In the genomic region with DNA sequence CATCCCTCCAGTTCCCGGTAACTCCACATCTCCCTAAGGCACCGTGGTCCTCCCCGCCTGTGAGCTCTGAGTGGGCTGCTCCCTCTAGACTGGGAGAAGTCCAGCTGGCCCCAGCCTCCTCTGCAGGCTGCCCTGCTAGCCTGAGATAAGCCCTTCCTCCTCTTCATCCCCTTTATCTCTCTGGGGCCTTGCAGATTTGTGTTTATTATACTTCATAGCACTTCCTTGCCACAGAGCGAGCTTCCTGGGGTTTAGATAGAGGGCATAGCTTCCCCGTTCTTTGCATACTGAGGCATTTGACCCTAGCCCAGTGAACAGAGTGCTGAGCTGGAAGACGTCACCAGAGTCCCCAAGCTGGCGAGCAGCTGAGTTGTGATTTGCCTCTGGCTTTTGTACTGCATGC, we compare ENCODE assay signal across 9 mouse cellular contexts. TPM values are rescaled to one million over a fixed set of nuclear protein-coding genes. Genes with fewer than 3 reads are reported as not detected.
A peak's percentile ranks its signal among the peaks of the same experiment; 100 is the strongest.
DNase-seq lines count a peak whose midpoint lies in the region; ATAC-seq and TF ChIP-seq lines count a peak whose summit lies in the region.
"Had no signal": no experiment of that assay in that cellular context is flagged by ENCODE, and none has a peak within 500 bp of the region (broad histone marks: within the 10 kb centered on the region; RNA-seq: fewer than 3 reads in every experiment).

No protein-coding gene starts in this region.

- no peaks in the 10 kb centered on the region for H3K9me3 ChIP-seq in midbrain, embryonic 10.5 days (replicated peaks)
- H3K9me3 ChIP-seq in midbrain, embryonic 16.5 days (replicated peaks; ENCODE audit: control insufficient read depth, low read length, poor library complexity, severe bottlenecking), result no peaks in the 10 kb centered on the region
- no peaks in the 10 kb centered on the region for H3K9me3 ChIP-seq in heart, embryonic 12.5 days (replicated peaks)
- no peaks in the 10 kb centered on the region for H3K9me3 ChIP-seq in liver, embryonic 14.5 days (ENCODE audit: control insufficient read depth, low read length)
- H3K9me3 ChIP-seq in stomach, embryonic 16.5 days (replicated peaks; ENCODE audit: control insufficient read depth, low read length), result no peaks in the 10 kb centered on the region
- no peaks in the 10 kb centered on the region for H3K9me3 ChIP-seq in forebrain, embryonic 15.5 days
- H3K9me3 ChIP-seq: limb, embryonic 15.5 days had no signal

- H3K4me2 ChIP-seq in midbrain, embryonic 16.5 days (ENCODE audit: low read length), result no peak overlapping the region
- H3K4me2 ChIP-seq in heart, embryonic 12.5 days, result peak overlapping the region; percentile 34
- H3K4me2 ChIP-seq in liver, embryonic 14.5 days (ENCODE audit: low read depth), result no peak overlapping the region
- no peak overlapping the region for H3K4me2 ChIP-seq in stomach, embryonic 16.5 days (ENCODE audit: low read depth, low read length)
- no peak overlapping the region for H3K4me2 ChIP-seq in forebrain, embryonic 15.5 days (replicated peaks)
- H3K4me2 ChIP-seq: limb, embryonic 15.5 days had no signal

- WGBS in midbrain, embryonic 10.5 days, result 46% methylated on average over 7 of the region's 7 CpGs
- 32% methylated on average over 7 of the region's 7 CpGs for WGBS in midbrain, embryonic 16.5 days
- 3% methylated on average over 7 of the region's 7 CpGs for WGBS in heart, embryonic 12.5 days
- WGBS in liver, embryonic 14.5 days (ENCODE audit: insufficient replicate concordance), result 12% methylated on average over 7 of the region's 7 CpGs
- 33% methylated on average over 7 of the region's 7 CpGs for WGBS in stomach, embryonic 16.5 days
- 58% methylated on average over 7 of the region's 7 CpGs for WGBS in forebrain, embryonic 15.5 days

- peaks cover 14% of the 10 kb centered on the region for H3K36me3 ChIP-seq in midbrain, embryonic 10.5 days
- no peaks in the 10 kb centered on the region for H3K36me3 ChIP-seq in midbrain, embryonic 16.5 days (ENCODE audit: control insufficient read depth, insufficient read depth, low read length)
- H3K36me3 ChIP-seq in heart, embryonic 12.5 days, result peaks cover 2% of the 10 kb centered on the region; the same call in 1 of the 2 replicates
- H3K36me3 ChIP-seq in liver, embryonic 14.5 days (replicated peaks; ENCODE audit: control insufficient read depth, insufficient read depth, low read depth), result no peaks in the 10 kb centered on the region
- no peaks in the 10 kb centered on the region for H3K36me3 ChIP-seq in stomach, embryonic 16.5 days (ENCODE audit: control insufficient read depth, insufficient read depth, low read length)
- H3K36me3 ChIP-seq in forebrain, embryonic 15.5 days, result no peaks in the 10 kb centered on the region
- H3K36me3 ChIP-seq: limb, embryonic 15.5 days had no signal

- TF ChIP-seq EP300 in liver, embryonic 14.5 days (IDR thresholded peaks at IDR 0.05; ENCODE audit: low read depth), result peak; percentile 46; the same call in 1 of the 2 replicates

- H3K27me3 ChIP-seq in midbrain, embryonic 10.5 days (ENCODE audit: low read depth, poor library complexity, severe bottlenecking), result no peaks in the 10 kb centered on the region
- H3K27me3 ChIP-seq in midbrain, embryonic 16.5 days (ENCODE audit: control insufficient read depth, insufficient read depth, low read depth, low read length), result no peaks in the 10 kb centered on the region
- no peaks in the 10 kb centered on the region for H3K27me3 ChIP-seq in heart, embryonic 12.5 days (replicated peaks)
- H3K27me3 ChIP-seq in liver, embryonic 14.5 days (ENCODE audit: control insufficient read depth, insufficient read depth, low read length), result no peaks in the 10 kb centered on the region; the same call in 1 of the 2 replicates
- no peaks in the 10 kb centered on the region for H3K27me3 ChIP-seq in stomach, embryonic 16.5 days (ENCODE audit: control insufficient read depth, insufficient read depth, low read length)
- H3K27me3 ChIP-seq in forebrain, embryonic 15.5 days, result no peaks in the 10 kb centered on the region
- H3K27me3 ChIP-seq: limb, embryonic 15.5 days had no signal

- DNase-seq in midbrain, embryonic 10.5 days (ENCODE audit: low spot score), result no peak
- peak in 1 of 3 experiments; percentile 28 for DNase-seq in liver, embryonic 14.5 days (ENCODE audit: low read depth in 3 of 3, low spot score in 3 of 3)
- DNase-seq in cerebellum, adult 8-10 months, result no peak
- DNase-seq in left cerebral cortex, adult 11 months (ENCODE audit: low spot score), result no peak

- no peak overlapping the region for H3K9ac ChIP-seq in midbrain, embryonic 16.5 days (ENCODE audit: low read depth, low read length)
- no peak overlapping the region for H3K9ac ChIP-seq in heart, embryonic 12.5 days
- no peak overlapping the region for H3K9ac ChIP-seq in liver, embryonic 14.5 days (replicated peaks)
- no peak overlapping the region; the same call in 1 of the 2 replicates for H3K9ac ChIP-seq in stomach, embryonic 16.5 days (ENCODE audit: low read length)
- no peak overlapping the region for H3K9ac ChIP-seq in forebrain, embryonic 15.5 days (replicated peaks)
- H3K9ac ChIP-seq: limb, embryonic 15.5 days had no signal

- ATAC-seq in midbrain, embryonic 16.5 days, result no peak
- peak; percentile 82 for ATAC-seq in heart, embryonic 12.5 days (ENCODE audit: insufficient number of reproducible peaks, low FRiP score)
- ATAC-seq in liver, embryonic 14.5 days (ENCODE audit: insufficient read depth), result peak; percentile 79
- peak; percentile 19; the same call in 1 of the 2 replicates for ATAC-seq in stomach, embryonic 16.5 days (ENCODE audit: insufficient read depth, low FRiP score)
- ATAC-seq in forebrain, embryonic 15.5 days (replicated peaks), result no peak

- H3K4me3 ChIP-seq in midbrain, embryonic 10.5 days, result no peak overlapping the region
- no peak overlapping the region for H3K4me3 ChIP-seq in midbrain, embryonic 16.5 days (ENCODE audit: low read depth, low read length)
- H3K4me3 ChIP-seq in heart, embryonic 12.5 days, result no peak overlapping the region
- H3K4me3 ChIP-seq in liver, embryonic 14.5 days (ENCODE audit: insufficient read depth in 1 of 2, low read depth in 2 of 2, low read length in 2 of 2), result no peak overlapping the region
- H3K4me3 ChIP-seq in stomach, embryonic 16.5 days (replicated peaks; ENCODE audit: low read length), result no peak overlapping the region
- H3K4me3 ChIP-seq in forebrain, embryonic 15.5 days, result no peak overlapping the region
- H3K4me3 ChIP-seq: limb, embryonic 15.5 days had no signal

- peak overlapping the region; percentile 61; the same call in 1 of the 2 replicates for H3K27ac ChIP-seq in midbrain, embryonic 10.5 days (replicated peaks)
- no peak overlapping the region for H3K27ac ChIP-seq in midbrain, embryonic 16.5 days (ENCODE audit: low read length)
- H3K27ac ChIP-seq in heart, embryonic 12.5 days (ENCODE audit: poor library complexity, severe bottlenecking), result peak overlapping the region; percentile 76
- no peak overlapping the region for H3K27ac ChIP-seq in liver, embryonic 14.5 days
- peak overlapping the region; percentile 28 for H3K27ac ChIP-seq in stomach, embryonic 16.5 days (ENCODE audit: low read length)
- H3K27ac ChIP-seq in forebrain, embryonic 15.5 days (replicated peaks), result no peak overlapping the region
- H3K27ac ChIP-seq: limb, embryonic 15.5 days had no signal

- H3K4me1 ChIP-seq in midbrain, embryonic 10.5 days, result peaks cover 20% of the 10 kb centered on the region
- H3K4me1 ChIP-seq in midbrain, embryonic 16.5 days (ENCODE audit: control insufficient read depth, insufficient read depth, low read length), result peaks cover 4% of the 10 kb centered on the region; the same call in 1 of the 2 replicates
- peaks cover 59% of the 10 kb centered on the region for H3K4me1 ChIP-seq in heart, embryonic 12.5 days (replicated peaks)
- peaks cover 5 to 17% of the 10 kb centered on the region in 2 experiments; a peak in 3 of 4 replicates for H3K4me1 ChIP-seq in liver, embryonic 14.5 days (replicated peaks; ENCODE audit: control insufficient read depth in 2 of 2, insufficient read depth in 2 of 2, low read length in 1 of 2)
- H3K4me1 ChIP-seq in stomach, embryonic 16.5 days (ENCODE audit: control insufficient read depth, insufficient read depth, low read length), result peaks cover 30% of the 10 kb centered on the region
- H3K4me1 ChIP-seq in forebrain, embryonic 15.5 days, result peaks cover 21% of the 10 kb centered on the region

- no peak for TF ChIP-seq CTCF in liver, embryonic 14.5 days (IDR thresholded peaks at IDR 0.05; ENCODE audit: low read depth)

RNA-seq across cellular contexts. Expression of a gene that starts 37.1 kb away (rescaled TPM):
- polyA plus RNA-seq in midbrain, embryonic 10.5 days (2016; fragmentation: Nextera tagmentation; extraction: Ambion mirVana), result 91.9 and 93.1 TPM in 2 replicates
- polyA plus RNA-seq in midbrain, embryonic 16.5 days (2015; fragmentation: Nextera tagmentation; extraction: Ambion mirVana), result 41.4 and 51.6 TPM in 2 replicates
- 63.7 and 65.4 TPM in 2 replicates for polyA plus RNA-seq in heart, embryonic 12.5 days (2016; fragmentation: Nextera tagmentation; extraction: Ambion mirVana)
- 1.7 and 2.1 TPM in 2 replicates for polyA plus RNA-seq in liver, embryonic 14.5 days (2012; rRNA removed)
- polyA plus RNA-seq in liver, embryonic 14.5 days (2014; fragmentation: Nextera tagmentation; extraction: Ambion mirVana), result 2.5 and 3.0 TPM in 2 replicates
- polyA plus RNA-seq in stomach, embryonic 16.5 days (2015; fragmentation: Nextera tagmentation; extraction: Ambion mirVana), result 37.1 and 42.1 TPM in 2 replicates
- 116 and 117 TPM in 2 replicates for polyA plus RNA-seq in forebrain, embryonic 15.5 days (2015; fragmentation: Nextera tagmentation; extraction: Ambion mirVana)

Comparison
In these comparisons a context has a peak if more than half of its experiments do, and no peak if none do; other contexts are left out.
1. H3K27ac ChIP-seq: peak in midbrain, embryonic 10.5 days (single experiment), heart, embryonic 12.5 days (single experiment) and stomach, embryonic 16.5 days (single experiment); none in midbrain, embryonic 16.5 days (single experiment), liver, embryonic 14.5 days (single experiment) and forebrain, embryonic 15.5 days (single experiment).
2. ATAC-seq: peak in heart, embryonic 12.5 days (single experiment), liver, embryonic 14.5 days (single experiment) and stomach, embryonic 16.5 days (single experiment); none in midbrain, embryonic 16.5 days (single experiment) and forebrain, embryonic 15.5 days (single experiment).